Mouse (Mus musculus) embryonic facial prominence, embryonic 12.5 days (tissue): Measurements from ENCODE around the gene Fuom. TPM values are rescaled to one million over a fixed set of nuclear protein-coding genes. Genes with fewer than 3 reads are reported as not detected.

ENCODE experiments used
- ATAC-seq: fragments of 200-750 bp; cut with Nextera tagmentation; 2 replicates; pipeline ENCODE4 v1.8.0; 2017; ENCODE audit not compliant: insufficient number of reproducible peaks, insufficient read depth, low FRiP score, low TSS enrichment
- H3K27ac ChIP-seq: fragments of 300-500 bp; sonication (generic); 2 replicates; pipeline ENCODE4 v1.5.1; 2016; ENCODE audit warnings: mild to moderate bottlenecking
- H3K27me3 ChIP-seq: fragments of 300-500 bp; sonication (generic); 2 replicates; pipeline ENCODE4 v1.6.1; 2016; ENCODE audit warnings: mild to moderate bottlenecking, moderate library complexity
- H3K36me3 ChIP-seq: fragments of 300-500 bp; sonication (generic); 2 replicates; pipeline ENCODE4 v1.6.1; 2016; ENCODE audit warnings: mild to moderate bottlenecking
- H3K4me1 ChIP-seq: fragments of 300-500 bp; sonication (generic); 2 replicates; pipeline ENCODE4 v1.6.1; 2016
- H3K4me2 ChIP-seq: fragments of 300-500 bp; sonication (generic); replicated peaks from 2 replicates; pipeline ENCODE4 v1.6.1; 2016; ENCODE audit warnings: mild to moderate bottlenecking, moderate library complexity
- H3K4me3 ChIP-seq: fragments of 300-500 bp; sonication (generic); 2 replicates; pipeline ENCODE4 v1.5.1; 2016; ENCODE audit warnings: mild to moderate bottlenecking
- H3K9ac ChIP-seq: fragments of 300-500 bp; sonication (generic); 2 replicates; pipeline ENCODE4 v1.6.1; 2016; ENCODE audit warnings: mild to moderate bottlenecking, moderate library complexity
- H3K9me3 ChIP-seq: fragments of 300-500 bp; sonication (generic); 2 replicates; pipeline ENCODE4 v1.6.1; 2016; ENCODE audit warnings: mild to moderate bottlenecking, moderate library complexity
- WGBS: fragments of 180-500 bp; shearing (Covaris S2); methylation state at CpG from one replicate; pipeline ENCODE4 v1.1.7; 2016; 5-methylcytosine and 5-hydroxymethylcytosine counted together
- polyA plus RNA-seq: library from polyadenylated mRNA; unstranded; fragments of >200 nt; fragmentation: Nextera tagmentation; extraction: Ambion mirVana; gene quantifications from 2 replicates; pipeline ENCODE4 v1.2.1, GENCODE M21; 2016

Gene Fuom
- polyA plus RNA-seq, 1 experiment from 2014 or later, result 22.0 TPM

DNA sequence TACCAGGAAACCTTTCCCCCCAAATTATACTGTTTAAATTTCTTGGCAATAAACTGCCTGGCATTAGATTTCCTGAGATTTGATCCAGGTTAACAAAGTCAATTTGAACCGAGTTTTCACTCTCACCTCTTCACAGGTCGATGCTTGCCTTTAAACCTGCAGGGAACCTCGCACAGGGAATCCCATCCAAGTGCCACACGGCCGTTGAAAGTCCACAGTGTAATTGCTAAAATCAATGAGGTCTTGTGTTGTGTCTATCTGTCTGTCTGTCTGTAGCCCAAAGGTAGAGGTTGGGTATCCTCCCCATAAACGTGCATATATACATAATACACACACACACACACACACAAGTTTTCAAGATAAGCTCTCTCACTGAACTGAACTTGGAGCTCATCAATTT lies 34.8 kb downstream of the Fuom start:
- 57% methylated on average over 6 of the region's 6 CpGs for WGBS

DNA sequence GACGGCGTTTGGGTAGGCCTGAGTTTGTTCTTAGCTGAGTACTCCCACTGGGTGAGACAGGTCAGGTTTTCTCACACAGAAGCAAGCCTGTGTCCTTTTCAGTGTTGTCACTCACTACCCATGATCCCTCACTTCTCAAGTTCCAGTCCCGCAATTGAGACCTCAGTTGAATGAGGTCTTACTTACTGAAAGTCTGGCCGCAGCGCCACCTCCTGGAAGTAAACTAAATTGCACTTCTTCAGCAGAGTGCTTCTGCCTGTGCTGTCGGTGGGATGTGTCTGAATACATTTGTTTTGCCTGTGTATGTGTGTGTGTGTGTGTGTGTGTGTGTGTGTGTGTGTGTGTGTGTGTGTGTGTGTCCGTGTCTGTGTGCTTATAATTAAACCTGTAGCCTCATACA lies 39.1 kb downstream of the Fuom start:
- H3K27me3 ChIP-seq, result peaks cover 64% of the 10 kb centered on the region

More for the DNA sequence above, 34.8 kb downstream of the Fuom start:
- H3K4me3 ChIP-seq, result no peak overlapping the region
- no peak for ATAC-seq
- no peaks in the 10 kb centered on the region for H3K9me3 ChIP-seq
- no peaks in the 10 kb centered on the region for H3K36me3 ChIP-seq
- no peak overlapping the region for H3K4me2 ChIP-seq
- peaks cover 36% of the 10 kb centered on the region for H3K27me3 ChIP-seq
- H3K4me1 ChIP-seq, result no peaks in the 10 kb centered on the region
- no peak overlapping the region for H3K9ac ChIP-seq
- H3K27ac ChIP-seq, result no peak overlapping the region

DNA sequence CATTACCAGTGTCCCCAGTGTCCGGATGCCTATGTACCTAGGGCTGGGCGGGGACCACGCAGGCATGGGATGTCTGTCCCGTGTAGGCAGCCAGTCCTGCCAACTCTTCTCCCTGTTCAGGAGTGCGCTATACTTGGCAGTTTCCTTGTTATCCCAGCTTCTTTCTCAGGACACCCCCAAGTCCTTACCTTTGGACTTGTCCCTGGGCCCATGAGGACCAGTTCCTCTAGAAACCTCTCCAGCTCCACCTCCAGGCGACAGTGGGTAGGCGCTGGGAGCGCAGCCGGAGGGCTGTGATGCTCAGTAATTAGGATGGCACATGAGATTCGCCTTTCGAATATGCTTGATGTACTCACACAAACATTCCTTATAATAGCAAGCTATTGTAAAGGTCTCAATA lies 39.9 kb downstream of the Fuom start:
- Histone ChIP-seq H3K4me2 (no peak overlapping the region), H3K4me3 (no peak overlapping the region), H3K36me3 (no peaks in the 10 kb centered on the region), H3K27me3 (peaks cover 71% of the 10 kb centered on the region), H3K9ac (no peak overlapping the region), H3K27ac (no peak overlapping the region), H3K9me3 (no peaks in the 10 kb centered on the region), H3K4me1 (no peaks in the 10 kb centered on the region)
- ATAC-seq, result no peak
- 13% methylated on average over 11 of the region's 11 CpGs for WGBS

More for the DNA sequence above, 39.1 kb downstream of the Fuom start:
- 19% methylated on average over 7 of the region's 7 CpGs for WGBS
- ATAC-seq, result no peak
- Histone ChIP-seq H3K27ac (no peak overlapping the region), H3K4me2 (no peak overlapping the region), H3K4me1 (no peaks in the 10 kb centered on the region), H3K4me3 (no peak overlapping the region), H3K9me3 (no peaks in the 10 kb centered on the region), H3K36me3 (no peaks in the 10 kb centered on the region), H3K9ac (no peak overlapping the region)

DNA sequence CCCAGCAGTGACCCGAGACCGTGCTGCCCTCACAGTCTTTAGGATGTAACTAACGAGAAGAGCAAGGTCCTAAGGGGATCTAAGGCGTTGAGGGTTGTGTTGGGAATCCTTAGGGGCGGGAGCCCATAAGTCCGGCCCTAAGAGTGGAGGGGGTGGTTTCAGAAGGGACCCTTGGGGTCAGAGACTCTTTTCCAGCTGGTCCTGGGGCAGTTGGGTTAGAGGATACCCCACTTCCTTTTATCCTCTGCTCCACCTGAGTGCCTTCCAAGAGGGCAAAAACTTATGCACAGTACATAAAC lies 40.5 kb downstream of the Fuom start:
- Histone ChIP-seq H3K27me3 (peaks cover 77% of the 10 kb centered on the region), H3K9me3 (no peaks in the 10 kb centered on the region), H3K36me3 (no peaks in the 10 kb centered on the region), H3K9ac (peak overlapping the region; percentile 47; the same call in 1 of the 2 replicates), H3K4me2 (peak overlapping the region; percentile 83), H3K4me1 (no peaks in the 10 kb centered on the region), H3K27ac (no peak overlapping the region), H3K4me3 (peak overlapping the region; percentile 39; the same call in 1 of the 2 replicates)
- 5% methylated on average over 6 of the region's 6 CpGs for WGBS
- ATAC-seq, result no peak; the same call in 1 of the 2 replicates

DNA sequence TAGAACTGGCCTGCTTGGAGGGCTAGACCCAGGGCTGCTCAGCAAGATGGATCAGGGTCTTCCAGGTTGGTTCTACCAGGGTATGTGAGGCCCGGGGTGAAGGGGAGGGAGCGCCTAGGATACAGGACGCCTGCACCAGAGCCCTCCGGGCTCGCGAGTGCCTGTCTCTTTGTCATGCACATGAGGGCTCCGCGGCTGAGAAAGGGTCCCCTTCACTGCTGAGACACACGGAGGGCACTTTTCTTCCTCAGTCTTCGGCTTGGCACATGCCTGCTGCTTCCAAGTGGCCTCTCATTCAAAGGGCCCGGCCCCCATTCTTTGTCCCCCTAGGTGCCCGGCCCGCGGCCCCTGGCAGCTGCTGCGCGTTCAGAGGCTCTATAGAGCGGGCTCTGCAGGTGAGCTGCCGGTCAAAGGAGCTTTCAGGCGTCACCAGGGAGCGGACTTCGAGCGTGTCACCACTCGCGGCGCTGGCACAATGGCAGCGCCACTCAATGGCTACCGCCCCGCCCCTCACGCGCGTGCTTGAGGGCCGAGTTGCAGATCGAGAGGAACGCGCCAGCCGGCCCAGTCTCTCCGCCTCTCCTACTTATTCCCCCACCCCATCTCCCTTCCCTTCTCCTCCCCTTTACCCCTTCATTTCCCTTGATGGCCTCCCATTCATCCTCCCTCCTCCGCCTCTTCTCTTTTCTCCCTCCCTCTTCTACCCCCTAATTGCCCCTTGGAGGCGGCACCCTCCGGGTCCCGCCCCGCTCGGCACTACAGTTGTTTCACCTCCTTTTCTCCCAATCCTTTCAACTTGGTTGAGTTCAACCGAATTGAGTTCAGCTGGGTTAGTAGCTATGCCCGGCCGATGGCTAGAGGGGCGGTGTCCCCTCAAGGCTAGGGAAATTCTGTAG lies 41.1 kb downstream of the Fuom start:
- WGBS, result under 1% methylated on average over 47 of the region's 47 CpGs
- Histone ChIP-seq H3K36me3 (no peaks in the 10 kb centered on the region), H3K4me1 (no peaks in the 10 kb centered on the region), H3K27me3 (peaks cover 83% of the 10 kb centered on the region), H3K27ac (no peak overlapping the region), H3K4me3 (peak overlapping the region; percentile 39), H3K4me2 (peak overlapping the region; percentile 83), H3K9ac (peak overlapping the region; percentile 47; the same call in 1 of the 2 replicates), H3K9me3 (no peaks in the 10 kb centered on the region)
- ATAC-seq, result peak; percentile 48; the same call in 1 of the 2 replicates

DNA sequence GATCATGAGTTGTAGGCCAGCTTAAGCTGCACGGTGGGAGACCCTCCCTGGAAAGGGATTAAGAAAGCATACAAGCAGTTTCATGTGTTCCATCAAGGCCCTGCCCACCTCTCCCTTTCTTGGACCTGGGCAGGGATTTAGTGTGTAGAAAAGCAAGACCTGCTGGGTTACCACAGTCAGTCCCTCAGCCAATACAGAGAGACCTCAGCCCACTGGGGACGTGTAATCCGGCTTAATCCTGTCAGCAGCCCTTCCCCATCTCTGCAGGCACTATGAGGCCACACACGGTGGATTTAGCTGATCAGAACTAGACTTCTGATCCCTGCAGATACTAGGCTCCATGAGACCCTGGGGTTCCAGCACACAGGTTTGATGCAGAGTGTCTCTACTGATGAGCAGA lies 42.6 kb downstream of the Fuom start:
- Histone ChIP-seq H3K27me3 (peaks cover 82% of the 10 kb centered on the region), H3K27ac (no peak overlapping the region), H3K4me3 (no peak overlapping the region), H3K4me1 (no peaks in the 10 kb centered on the region), H3K36me3 (no peaks in the 10 kb centered on the region), H3K4me2 (no peak overlapping the region), H3K9ac (no peak overlapping the region), H3K9me3 (no peaks in the 10 kb centered on the region)
- 20% methylated on average over 4 of the region's 4 CpGs for WGBS
- ATAC-seq, result no peak

DNA sequence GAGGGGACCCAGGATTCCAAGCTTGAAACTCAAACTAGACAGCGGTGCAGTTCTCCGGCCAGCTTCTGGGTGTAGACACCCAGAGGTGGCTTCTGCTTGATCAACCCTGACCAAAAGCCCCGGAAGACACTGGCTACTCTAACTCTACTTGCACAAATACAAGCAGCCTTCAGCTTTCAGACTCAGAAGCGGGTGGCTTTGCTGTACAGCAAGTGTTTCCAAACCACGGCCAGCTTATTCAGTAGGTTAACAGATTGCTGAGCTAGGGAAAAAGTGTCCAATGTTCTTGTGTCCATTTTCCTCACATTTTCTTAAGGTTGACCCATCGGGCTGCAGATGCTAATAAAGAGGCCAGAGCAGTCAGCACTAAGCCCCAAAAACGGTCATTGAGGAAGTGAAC lies 43.7 kb downstream of the Fuom start:
- no peak overlapping the region for H3K27ac ChIP-seq
- H3K4me1 ChIP-seq, result no peaks in the 10 kb centered on the region
- peak overlapping the region; percentile 93 for H3K4me2 ChIP-seq
- peak overlapping the region; percentile 47 for H3K4me3 ChIP-seq
- ATAC-seq, result no peak
- no peaks in the 10 kb centered on the region for H3K36me3 ChIP-seq
- no peaks in the 10 kb centered on the region for H3K9me3 ChIP-seq
- H3K9ac ChIP-seq, result peak overlapping the region; percentile 65; the same call in 1 of the 2 replicates
- peaks cover 80% of the 10 kb centered on the region for H3K27me3 ChIP-seq
- 21% methylated on average over 7 of the region's 7 CpGs for WGBS

DNA sequence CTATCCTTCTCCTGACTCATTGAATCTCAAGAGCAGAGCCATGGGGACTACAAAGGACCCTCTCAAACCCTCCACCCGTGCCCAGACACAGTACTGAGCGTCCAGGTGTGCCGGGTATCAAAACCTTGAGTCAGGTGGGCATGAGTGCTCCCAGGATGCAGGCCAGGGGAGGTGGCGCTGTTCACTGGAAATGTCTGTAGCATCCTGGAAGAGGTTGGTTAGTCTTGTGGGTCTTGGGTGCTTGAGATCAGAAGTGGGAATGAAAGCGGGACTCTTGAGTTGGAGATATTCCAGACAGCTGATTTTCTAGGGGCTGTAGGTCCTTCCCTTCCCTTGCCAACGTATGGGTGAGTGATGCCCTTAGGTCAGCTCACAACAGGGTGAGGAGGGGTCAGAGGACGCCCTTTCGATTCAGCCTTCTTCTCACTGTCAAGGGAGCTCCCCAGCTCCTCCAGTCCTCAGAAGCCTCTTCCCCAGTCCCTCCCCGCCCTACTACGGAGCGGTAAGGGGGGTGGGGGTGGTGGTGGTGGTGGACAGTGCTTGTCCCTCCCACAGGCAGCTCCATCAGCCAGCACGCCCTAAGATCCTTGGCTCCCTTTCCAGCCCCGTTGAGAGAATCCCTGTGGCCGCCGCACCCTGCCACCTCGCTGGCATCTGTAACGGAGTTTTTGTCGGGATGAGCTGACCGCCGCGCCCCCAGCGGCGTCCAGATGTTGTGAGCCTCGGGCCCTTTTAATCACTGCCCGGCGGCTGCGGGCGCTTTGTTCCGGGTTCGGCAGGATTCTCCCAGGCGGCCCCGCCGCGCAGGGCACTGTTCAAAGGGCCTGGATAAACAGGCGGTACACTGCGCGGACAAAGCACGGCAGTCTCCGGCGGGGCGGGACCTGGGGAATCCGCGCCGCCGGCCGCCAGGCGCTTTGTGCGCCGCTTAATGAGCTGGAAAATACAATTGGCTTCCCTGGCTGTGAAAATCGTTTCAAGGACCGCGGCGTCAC lies 44.5 kb downstream of the Fuom start:
- WGBS, result 3% methylated on average over 53 of the region's 53 CpGs
- H3K4me2 ChIP-seq, result peak overlapping the region; percentile 93
- peak overlapping the region; percentile 60 for H3K27ac ChIP-seq
- H3K27me3 ChIP-seq, result peaks cover 78% of the 10 kb centered on the region
- H3K9me3 ChIP-seq, result no peaks in the 10 kb centered on the region
- ATAC-seq, result no peak
- H3K4me3 ChIP-seq, result peak overlapping the region; percentile 47
- H3K4me1 ChIP-seq, result no peaks in the 10 kb centered on the region
- peak overlapping the region; percentile 65 for H3K9ac ChIP-seq
- H3K36me3 ChIP-seq, result no peaks in the 10 kb centered on the region

DNA sequence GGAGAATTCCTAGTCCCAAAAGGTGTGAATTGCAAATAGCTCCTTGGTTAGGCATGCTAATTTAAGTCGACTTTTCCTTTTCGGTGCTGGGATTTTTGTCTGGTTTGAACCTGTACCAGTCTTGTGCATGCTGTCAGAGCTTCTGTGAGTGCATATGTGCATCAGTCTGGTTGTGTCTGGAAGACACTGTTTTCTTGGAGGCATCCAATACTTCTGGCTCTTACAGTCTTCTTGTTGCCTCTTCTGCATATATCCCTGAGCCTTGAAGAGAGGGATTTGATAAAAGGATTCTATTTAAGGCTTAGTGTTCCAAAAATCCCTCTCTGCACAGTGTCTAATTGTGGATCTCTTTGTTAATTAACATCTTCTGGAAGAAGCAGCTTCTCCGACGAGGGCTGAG lies 48.1 kb downstream of the Fuom start:
- ATAC-seq, result no peak
- Histone ChIP-seq H3K4me2 (no peak overlapping the region), H3K36me3 (no peaks in the 10 kb centered on the region), H3K4me3 (no peak overlapping the region), H3K4me1 (peaks cover under 1% of the 10 kb centered on the region; the same call in 1 of the 2 replicates), H3K27ac (no peak overlapping the region), H3K9ac (no peak overlapping the region), H3K27me3 (peaks cover 73% of the 10 kb centered on the region), H3K9me3 (no peaks in the 10 kb centered on the region)
- WGBS, result 80% methylated on average over 4 of the region's 4 CpGs

DNA sequence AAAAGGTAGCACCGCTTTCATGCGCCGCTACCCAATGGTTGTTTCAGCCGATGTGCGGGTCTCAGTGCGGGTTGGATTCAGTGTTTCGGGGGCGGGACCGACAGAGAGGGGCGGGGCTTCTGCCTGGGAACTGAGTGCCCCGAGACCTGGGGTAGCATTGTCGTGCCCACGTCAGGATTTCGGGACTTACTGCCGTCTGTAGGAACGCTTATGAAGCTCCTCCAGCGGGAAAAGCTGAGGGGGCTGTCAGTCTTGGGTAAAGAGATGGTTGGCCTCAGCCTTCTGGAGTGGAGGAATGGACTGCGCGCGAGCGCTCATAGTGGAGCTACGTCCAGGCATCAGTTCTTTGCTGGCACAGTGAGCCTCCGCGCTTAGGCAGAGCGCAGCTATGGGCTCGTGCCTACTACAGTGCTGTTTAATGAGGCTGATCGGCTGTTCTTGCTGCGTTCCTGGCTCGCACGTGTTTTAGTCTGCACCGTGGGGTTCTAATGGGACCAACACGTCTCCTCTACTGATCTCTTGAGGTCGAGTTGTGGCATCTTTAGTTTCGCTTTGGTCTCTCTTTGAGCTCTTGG lies 53.0 kb downstream of the Fuom start:
- H3K4me2 ChIP-seq, result peak overlapping the region; percentile 53
- ATAC-seq, result peak; percentile 53
- H3K36me3 ChIP-seq, result no peaks in the 10 kb centered on the region
- peak overlapping the region; percentile 34 for H3K4me3 ChIP-seq
- H3K4me1 ChIP-seq, result peaks cover 17% of the 10 kb centered on the region
- under 1% methylated on average over 34 of the region's 34 CpGs for WGBS
- no peak overlapping the region for H3K9ac ChIP-seq
- no peak overlapping the region for H3K27ac ChIP-seq
- no peaks in the 10 kb centered on the region for H3K9me3 ChIP-seq
- H3K27me3 ChIP-seq, result peaks cover 83% of the 10 kb centered on the region

DNA sequence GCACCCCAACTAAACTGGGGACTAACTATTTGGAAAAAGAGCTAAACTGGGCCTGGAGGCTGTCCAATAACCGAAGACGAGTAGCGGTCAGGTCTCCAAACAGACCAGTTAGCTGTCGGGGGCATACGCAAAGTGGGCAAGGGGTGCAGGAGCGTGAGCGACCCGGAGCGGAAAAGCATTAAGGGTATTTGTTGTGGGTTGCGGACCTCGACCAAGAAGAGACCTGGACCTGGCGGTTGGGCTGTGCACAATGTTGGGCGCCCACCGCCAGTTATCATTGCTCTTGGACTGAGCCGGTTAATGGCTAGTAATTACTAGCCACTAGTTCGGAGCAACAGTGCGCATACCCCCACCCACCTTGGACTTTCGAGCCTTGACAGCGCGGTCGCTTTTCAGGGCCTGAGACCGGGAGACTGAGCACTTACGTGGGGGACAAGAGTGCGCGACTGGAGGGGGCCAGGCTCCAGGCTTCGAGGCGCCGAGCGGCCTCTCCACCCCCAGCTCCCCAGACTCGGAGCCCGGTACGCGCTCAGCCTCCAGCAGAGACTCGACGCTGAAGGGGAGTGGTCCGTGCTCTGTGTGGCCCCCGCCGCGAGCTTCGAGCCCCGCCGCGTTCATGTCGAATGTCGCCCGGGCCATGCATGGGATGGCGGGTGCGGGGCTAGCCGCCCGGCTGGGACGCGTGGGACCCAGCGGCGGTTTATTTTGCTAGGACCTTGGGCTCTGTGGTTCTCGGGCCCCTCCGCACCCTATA lies 53.7 kb downstream of the Fuom start, which contains the start of gene Msx3:
TSS of gene Msx3 (minus strand) at position 729 of the 754 bp plus-strand sequence.
- Histone ChIP-seq H3K9ac (0 out of 2 replicates have a peak within 1 kb of the TSS, but pooled peaks have one; percentile 16), H3K4me3 (peak within 1 kb of the TSS; percentile 34), H3K4me2 (peak within 1 kb of the TSS; percentile 53), H3K27me3 (peaks cover 83% of the 10 kb centered on the region), H3K9me3 (no peaks in the 10 kb centered on the region), H3K36me3 (no peaks in the 10 kb centered on the region), H3K27ac (no peak within 1 kb of the TSS), H3K4me1 (peaks cover 17% of the 10 kb centered on the region)
- under 1% methylated on average over 56 of the region's 56 CpGs for WGBS
- no peak for ATAC-seq
